Mouse (Mus musculus): ENCODE measurements around the gene Cdhr4. TPM values are rescaled to one million over a fixed set of nuclear protein-coding genes. Genes with fewer than 3 reads are reported as not detected.

Gene Cdhr4
- polyA plus RNA-seq, 1 experiment from 2014 or later: 18.6 TPM

DNA sequence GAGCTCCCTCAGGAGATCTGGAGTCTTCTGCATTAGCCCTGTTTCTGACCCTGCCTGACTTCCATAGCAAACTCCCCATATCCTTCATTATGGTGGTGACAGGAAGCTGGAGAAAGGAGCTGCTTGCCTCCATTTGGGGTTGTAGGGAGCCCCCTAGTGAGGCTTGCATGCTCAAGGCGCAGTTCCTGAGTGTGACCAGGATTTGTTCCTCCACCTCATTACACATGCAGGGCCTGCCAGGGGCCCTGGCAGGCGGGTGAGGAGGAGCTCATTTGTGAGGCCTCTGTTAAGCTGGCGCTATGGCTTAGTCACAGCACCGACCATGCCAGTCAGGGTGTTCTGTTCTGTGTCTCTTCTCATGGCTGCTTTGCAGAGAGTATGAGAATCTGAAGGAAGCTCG is 30.4 kb upstream of the Cdhr4 start:
- 57% methylated on average over 5 of the region's 5 CpGs for WGBS
- Histone ChIP-seq H3K36me3 (peaks cover 80% of the 10 kb centered on the region), H3K9ac (replicated peaks) (no peak overlapping the region; the same call in 1 of the 2 replicates), H3K4me1 (replicated peaks) (no peaks in the 10 kb centered on the region), H3K4me3 (replicated peaks) (no peak overlapping the region), H3K9me3 (no peaks in the 10 kb centered on the region), H3K4me2 (no peak overlapping the region), H3K27ac (no peak overlapping the region), H3K27me3 (no peaks in the 10 kb centered on the region)
- ATAC-seq (ENCODE audit: insufficient number of reproducible peaks, insufficient read depth, low FRiP score, low TSS enrichment, low read depth): no peak

DNA sequence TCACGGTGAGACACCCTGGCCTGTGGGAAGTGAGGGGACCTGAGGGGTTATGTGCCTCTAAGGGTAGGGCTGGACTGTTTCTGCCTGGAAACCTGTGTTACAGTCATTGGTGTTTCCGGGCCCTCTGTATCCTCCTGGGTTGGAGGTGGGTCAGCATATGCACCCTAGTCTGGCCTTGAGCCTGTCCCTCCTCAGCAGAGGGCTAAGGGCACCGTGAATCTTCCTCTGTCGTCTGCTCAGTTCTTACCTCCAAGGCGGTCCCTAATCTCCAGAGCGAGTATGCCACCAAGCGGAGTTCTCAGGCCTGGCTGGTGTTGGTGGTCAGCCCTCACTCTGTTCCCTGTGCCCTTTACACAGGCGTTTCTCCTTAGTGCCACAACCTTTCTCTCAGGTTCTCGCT is 29.4 kb upstream of the Cdhr4 start:
- H3K27me3 ChIP-seq: no peaks in the 10 kb centered on the region
- no peaks in the 10 kb centered on the region for H3K9me3 ChIP-seq
- ATAC-seq (ENCODE audit: insufficient number of reproducible peaks, insufficient read depth, low FRiP score, low TSS enrichment, low read depth): no peak
- H3K36me3 ChIP-seq: peaks cover 76% of the 10 kb centered on the region
- no peak overlapping the region for H3K4me2 ChIP-seq
- 89% methylated on average over 9 of the region's 9 CpGs for WGBS
- H3K4me1 ChIP-seq (replicated peaks): no peaks in the 10 kb centered on the region
- no peak overlapping the region for H3K9ac ChIP-seq (replicated peaks)
- H3K4me3 ChIP-seq (replicated peaks): no peak overlapping the region
- H3K27ac ChIP-seq: no peak overlapping the region

DNA sequence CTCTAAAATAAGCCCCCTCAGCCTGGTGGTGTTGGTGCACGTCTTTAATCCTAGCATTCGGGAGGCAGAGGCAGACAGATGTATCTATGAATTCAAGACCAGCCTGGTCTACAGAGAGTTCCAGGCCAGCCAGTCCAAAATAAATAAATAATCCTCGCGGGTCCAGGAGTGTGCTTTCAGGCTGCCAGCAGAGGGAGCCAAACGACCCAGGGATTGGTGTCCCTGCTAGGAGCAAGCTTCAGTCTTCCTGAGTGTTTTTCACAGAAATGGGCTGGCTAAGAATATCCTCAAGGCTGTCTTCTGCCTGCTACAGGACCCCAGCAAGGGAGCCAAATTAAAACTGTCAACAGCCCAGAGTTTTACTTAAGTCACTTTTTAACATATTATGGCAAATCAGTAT is 28.6 kb upstream of the Cdhr4 start:
- 0 out of 2 replicates have a peak, but pooled peaks have one; percentile 32 for ATAC-seq (ENCODE audit: insufficient number of reproducible peaks, insufficient read depth, low FRiP score, low TSS enrichment, low read depth)
- H3K9ac ChIP-seq (replicated peaks): no peak overlapping the region
- no peaks in the 10 kb centered on the region for H3K4me1 ChIP-seq (replicated peaks)
- peak overlapping the region; percentile 54; the same call in 1 of the 2 replicates for H3K27ac ChIP-seq
- no peaks in the 10 kb centered on the region for H3K27me3 ChIP-seq
- no peaks in the 10 kb centered on the region for H3K9me3 ChIP-seq
- WGBS: 15% methylated on average over 5 of the region's 5 CpGs
- no peak overlapping the region for H3K4me2 ChIP-seq
- peaks cover 76% of the 10 kb centered on the region for H3K36me3 ChIP-seq
- H3K4me3 ChIP-seq (replicated peaks): no peak overlapping the region

DNA sequence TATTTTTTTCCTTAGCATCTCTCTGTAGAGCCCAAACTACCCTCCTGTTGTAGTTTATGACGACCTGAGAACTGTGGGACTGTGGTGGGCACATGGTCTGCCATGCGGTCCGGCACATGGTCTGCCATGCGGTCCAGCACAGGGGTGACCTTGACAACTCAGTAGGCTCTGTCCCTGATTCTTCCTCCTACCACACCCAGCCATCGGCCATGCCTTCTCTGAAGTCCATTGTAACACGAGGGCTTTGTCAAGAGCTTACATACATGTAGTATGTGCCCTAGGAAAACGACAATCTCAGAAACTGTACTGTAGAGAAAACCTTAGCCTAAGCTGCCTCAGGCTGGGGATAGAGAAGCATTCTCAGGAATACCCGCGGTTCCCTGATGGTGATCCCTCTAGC is 27.6 kb upstream of the Cdhr4 start:
- Histone ChIP-seq H3K36me3 (peaks cover 76% of the 10 kb centered on the region), H3K9me3 (no peaks in the 10 kb centered on the region), H3K4me1 (replicated peaks) (no peaks in the 10 kb centered on the region), H3K27ac (0 out of 2 replicates have a peak overlapping the region, but pooled peaks have one; percentile 41), H3K9ac (replicated peaks) (no peak overlapping the region), H3K4me2 (no peak overlapping the region), H3K27me3 (no peaks in the 10 kb centered on the region), H3K4me3 (replicated peaks) (no peak overlapping the region)
- 92% methylated on average over 9 of the region's 9 CpGs for WGBS
- no peak for ATAC-seq (ENCODE audit: insufficient number of reproducible peaks, insufficient read depth, low FRiP score, low TSS enrichment, low read depth)

GRCm38 (mm10) chr9:107966676-107967075 is 25.6 kb upstream of the Cdhr4 start:
- no peak overlapping the region for H3K27ac ChIP-seq
- H3K9me3 ChIP-seq: no peaks in the 10 kb centered on the region
- H3K36me3 ChIP-seq: peaks cover 76% of the 10 kb centered on the region
- H3K4me1 ChIP-seq (replicated peaks): no peaks in the 10 kb centered on the region
- WGBS: 90% methylated on average over 10 of the region's 10 CpGs
- H3K27me3 ChIP-seq: no peaks in the 10 kb centered on the region
- H3K4me3 ChIP-seq (replicated peaks): no peak overlapping the region
- no peak overlapping the region for H3K4me2 ChIP-seq
- no peak overlapping the region for H3K9ac ChIP-seq (replicated peaks)
- ATAC-seq (ENCODE audit: insufficient number of reproducible peaks, insufficient read depth, low FRiP score, low TSS enrichment, low read depth): no peak

GRCm38 (mm10) chr9:107967437-107967836 is 24.9 kb upstream of the Cdhr4 start:
- Histone ChIP-seq H3K9ac (replicated peaks) (no peak overlapping the region), H3K4me3 (replicated peaks) (no peak overlapping the region), H3K36me3 (peaks cover 76% of the 10 kb centered on the region), H3K4me1 (replicated peaks) (no peaks in the 10 kb centered on the region), H3K27me3 (no peaks in the 10 kb centered on the region), H3K4me2 (no peak overlapping the region), H3K27ac (no peak overlapping the region), H3K9me3 (no peaks in the 10 kb centered on the region)
- 90% methylated on average over 6 of the region's 6 CpGs for WGBS
- ATAC-seq (ENCODE audit: insufficient number of reproducible peaks, insufficient read depth, low FRiP score, low TSS enrichment, low read depth): no peak

- 92% methylated on average over 7 of the region's 7 CpGs for WGBS
- peaks cover 77% of the 10 kb centered on the region for H3K36me3 ChIP-seq
- no peak for ATAC-seq (ENCODE audit: insufficient number of reproducible peaks, insufficient read depth, low FRiP score, low TSS enrichment, low read depth)
Observed at GRCm38 (mm10) chr9:107968531-107968930, 23.8 kb upstream of the Cdhr4 start.

DNA sequence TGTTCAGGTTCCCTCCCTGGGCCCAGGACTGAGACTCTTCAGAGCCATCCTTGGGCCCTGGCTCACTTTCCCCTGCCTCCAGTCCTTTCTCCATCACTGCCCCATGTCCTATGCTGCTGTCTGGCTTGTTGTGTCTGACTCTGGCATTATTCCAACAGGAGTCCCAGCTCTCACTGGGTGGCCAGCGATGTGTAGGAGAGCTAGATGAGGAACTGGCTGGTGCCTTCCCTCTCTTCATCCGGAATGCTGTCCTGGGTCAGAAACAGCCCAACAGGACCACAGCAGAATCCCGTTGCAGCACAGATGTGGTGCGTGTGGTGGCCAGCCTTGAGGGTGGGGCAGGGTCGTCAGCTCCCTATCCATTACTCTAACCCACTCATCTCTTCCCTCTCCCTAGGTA is 22.0 kb upstream of the Cdhr4 start:
- ATAC-seq (ENCODE audit: insufficient number of reproducible peaks, insufficient read depth, low FRiP score, low TSS enrichment, low read depth): no peak
- Histone ChIP-seq H3K36me3 (peaks cover 69% of the 10 kb centered on the region), H3K9me3 (no peaks in the 10 kb centered on the region), H3K27me3 (no peaks in the 10 kb centered on the region), H3K4me2 (no peak overlapping the region), H3K27ac (no peak overlapping the region), H3K4me3 (replicated peaks) (no peak overlapping the region), H3K9ac (replicated peaks) (no peak overlapping the region; the same call in 1 of the 2 replicates), H3K4me1 (replicated peaks) (peaks cover 9% of the 10 kb centered on the region)
- WGBS: 91% methylated on average over 5 of the region's 5 CpGs

More at GRCm38 (mm10) chr9:107968531-107968930, 23.8 kb upstream of the Cdhr4 start:
- no peak overlapping the region for H3K4me2 ChIP-seq
- H3K9ac ChIP-seq (replicated peaks): no peak overlapping the region
- no peaks in the 10 kb centered on the region for H3K9me3 ChIP-seq
- no peaks in the 10 kb centered on the region for H3K27me3 ChIP-seq
- H3K4me1 ChIP-seq (replicated peaks): no peaks in the 10 kb centered on the region
- no peak overlapping the region for H3K4me3 ChIP-seq (replicated peaks)
- H3K27ac ChIP-seq: no peak overlapping the region

DNA sequence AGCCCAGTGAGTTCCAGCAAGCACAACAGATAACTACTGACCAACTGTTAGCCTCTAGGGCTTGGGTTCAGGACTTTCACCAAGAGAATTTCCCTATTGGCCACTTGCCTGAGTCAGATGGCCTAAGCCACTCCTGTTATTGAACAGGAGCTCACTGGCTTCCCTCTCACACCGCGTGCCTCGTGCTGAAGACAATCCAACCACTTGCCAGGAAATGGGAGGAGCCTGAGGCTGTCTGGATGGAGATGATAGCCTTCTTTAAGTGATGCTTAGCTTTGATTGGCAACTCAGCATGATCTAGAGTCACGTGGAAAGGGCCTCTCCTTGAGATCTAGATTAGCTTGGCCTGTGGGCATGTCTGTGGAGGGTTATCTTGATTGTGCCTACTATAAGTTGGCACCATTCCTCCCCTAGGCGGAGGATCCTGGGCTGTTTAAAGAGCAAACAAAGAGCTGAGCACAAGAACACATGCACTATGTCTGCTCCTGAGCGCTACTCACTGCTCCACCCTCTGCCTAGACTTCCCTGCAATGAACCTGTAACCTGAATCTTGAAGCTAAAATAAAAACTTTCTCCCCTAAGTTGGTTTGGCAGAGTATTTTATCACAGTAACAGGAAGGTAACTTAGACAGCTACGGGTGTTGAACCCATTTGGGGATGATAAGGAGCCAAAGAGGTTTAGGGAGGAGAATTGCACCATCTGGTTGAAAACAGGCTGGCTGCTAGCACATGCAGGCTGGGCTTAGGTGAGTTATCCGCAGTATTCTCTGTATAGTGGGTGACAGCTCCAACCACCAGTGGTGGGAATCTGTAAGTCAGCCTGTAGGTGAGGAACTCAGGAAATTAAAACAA is 20.4 kb upstream of the Cdhr4 start:
- H3K36me3 ChIP-seq: peaks cover 61% of the 10 kb centered on the region
- H3K9ac ChIP-seq (replicated peaks): no peak overlapping the region
- no peak overlapping the region for H3K4me3 ChIP-seq (replicated peaks)
- H3K4me2 ChIP-seq: no peak overlapping the region
- peaks cover 15% of the 10 kb centered on the region for H3K4me1 ChIP-seq (replicated peaks)
- WGBS: 78% methylated on average over 8 of the region's 8 CpGs
- H3K27me3 ChIP-seq: no peaks in the 10 kb centered on the region
- ATAC-seq (ENCODE audit: insufficient number of reproducible peaks, insufficient read depth, low FRiP score, low TSS enrichment, low read depth): no peak
- H3K27ac ChIP-seq: no peak overlapping the region
- H3K9me3 ChIP-seq: no peaks in the 10 kb centered on the region

- no peak for ATAC-seq (ENCODE audit: insufficient number of reproducible peaks, insufficient read depth, low FRiP score, low TSS enrichment, low read depth)
- Histone ChIP-seq H3K27ac (peak overlapping the region; percentile 41; the same call in 1 of the 2 replicates), H3K9me3 (no peaks in the 10 kb centered on the region), H3K36me3 (peaks cover 38% of the 10 kb centered on the region), H3K4me3 (replicated peaks) (no peak overlapping the region), H3K9ac (replicated peaks) (no peak overlapping the region), H3K4me2 (no peak overlapping the region), H3K4me1 (replicated peaks) (peaks cover 25% of the 10 kb centered on the region), H3K27me3 (no peaks in the 10 kb centered on the region)
- 87% methylated on average over 10 of the region's 10 CpGs for WGBS
Observed at GRCm38 (mm10) chr9:107974491-107975171, 17.7 kb upstream of the Cdhr4 start.

All from limb, embryonic 12.5 days (tissue).